Mouse (Mus musculus): Measurements from ENCODE around the gene Clca3a1.
"Not testable (repeated sequence)": the region's sequence is repeated elsewhere in the genome, so short reads cannot be mapped to it uniquely, and the experiment has no call there.

Clca3a1 gene

DNA sequence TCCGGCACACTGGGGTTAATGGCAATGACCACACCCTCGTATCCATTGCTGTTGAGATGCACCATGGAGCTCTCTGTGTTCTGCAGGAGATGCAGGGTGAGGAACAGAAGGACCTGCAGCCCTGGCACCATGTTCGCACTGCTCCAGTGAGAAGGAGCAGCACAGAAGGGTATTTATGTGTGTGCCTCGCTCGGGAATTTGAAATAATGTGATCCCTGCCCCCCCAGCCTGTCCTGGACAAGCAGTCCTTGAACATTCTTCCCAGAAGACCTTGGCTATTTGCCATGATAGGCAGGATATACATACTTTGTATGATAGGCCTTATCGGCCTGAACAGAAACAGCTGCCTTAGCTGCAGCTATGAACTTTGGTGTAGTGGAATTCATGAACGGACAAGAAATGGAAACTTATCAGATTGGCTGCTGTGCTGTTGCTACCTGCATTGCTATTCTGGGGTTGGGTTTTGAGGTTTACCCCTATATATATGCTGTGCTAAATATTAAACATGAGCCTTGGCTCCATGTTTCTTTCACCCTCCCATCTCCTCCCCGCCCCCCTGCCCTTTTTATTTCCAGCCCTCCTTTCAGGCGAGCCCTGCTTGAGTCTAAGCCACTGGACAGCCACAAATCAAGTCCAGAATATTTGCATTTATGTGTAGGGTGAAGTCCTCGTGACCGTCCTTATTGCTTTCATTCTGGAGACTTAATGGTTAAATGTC is at the start of gene Clca3a1:
Clca3a1 (minus strand) TSS at position 386 of the 718 bp plus-strand sequence.
- DNase-seq = peak; percentile 85

DNA sequence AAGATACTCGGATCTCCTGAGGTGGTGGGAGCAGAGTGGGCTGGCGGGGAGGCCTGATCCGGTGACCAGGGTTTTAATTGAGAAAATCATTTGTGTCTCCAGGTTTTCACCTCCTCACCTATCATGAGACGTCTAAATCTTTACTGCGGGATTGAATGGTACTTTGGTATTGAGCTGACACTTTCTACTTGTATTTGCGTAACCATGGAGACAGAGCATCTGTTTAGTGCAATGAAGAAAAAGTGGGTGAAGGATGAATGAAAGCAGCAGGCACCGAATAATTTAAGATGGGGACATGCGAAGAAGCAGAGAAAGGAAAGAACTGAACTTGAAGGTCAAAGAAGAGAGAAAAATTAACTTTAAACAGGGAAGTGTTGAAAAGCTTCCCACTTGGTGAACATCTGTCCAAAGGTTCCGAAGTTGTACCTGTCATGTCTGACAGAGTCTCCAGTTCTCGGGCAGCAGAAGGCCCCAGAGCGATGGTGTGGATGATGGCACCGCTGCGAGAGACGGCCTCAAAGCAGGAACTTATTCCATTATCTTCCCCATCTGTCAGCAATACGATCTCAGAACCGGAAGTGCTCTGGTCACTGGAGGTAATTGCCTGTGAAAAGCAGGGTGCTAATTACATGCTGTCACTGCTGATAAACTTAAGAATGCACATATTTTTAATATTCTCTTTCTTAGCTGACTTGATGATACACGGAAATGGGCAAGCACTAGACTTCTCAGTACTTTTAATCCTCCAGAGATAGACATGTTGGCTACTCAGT is 47.6 kb upstream of the Clca3a1 start:
- not testable (repeated sequence) for DNase-seq

DNA sequence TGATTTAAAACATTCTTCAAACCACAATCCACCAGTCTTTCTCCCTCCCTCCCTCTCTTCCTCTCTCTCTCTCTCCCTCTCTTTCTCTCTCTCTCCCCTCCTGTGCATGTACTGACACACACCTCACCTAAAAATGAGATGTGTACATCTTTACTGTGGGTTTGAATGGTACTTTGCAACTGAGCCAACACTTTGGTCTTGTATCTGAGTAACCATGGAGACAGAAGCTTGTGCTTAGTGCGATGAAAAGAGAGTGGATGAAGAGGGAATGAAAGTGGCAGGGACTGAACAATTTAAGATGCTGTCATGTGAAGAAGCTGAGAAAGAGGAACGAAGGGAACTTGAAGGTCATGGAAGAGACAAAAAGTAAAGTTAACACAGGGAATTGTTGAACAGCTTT is 45.8 kb upstream of the Clca3a1 start:
- DNase-seq = not testable (repeated sequence)

DNA sequence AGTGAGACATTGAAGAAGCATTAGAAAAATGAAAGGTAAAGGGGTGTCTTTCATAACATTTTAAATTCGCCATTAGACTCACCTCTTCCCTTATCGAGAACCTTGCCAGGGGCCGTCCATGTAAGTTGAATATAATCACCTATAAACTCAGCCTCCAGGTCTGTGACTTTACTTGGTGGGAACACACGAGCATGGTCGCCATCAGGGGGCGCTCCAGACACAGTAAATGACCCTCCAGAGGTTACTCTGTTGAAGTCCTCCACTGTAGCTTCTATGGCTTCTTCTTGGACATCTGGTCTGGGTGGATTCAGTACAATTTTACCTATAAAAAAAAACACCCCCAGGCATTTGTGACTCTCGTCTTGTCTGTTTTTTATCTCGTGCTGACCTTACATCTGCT is 41.1 kb upstream of the Clca3a1 start:
- DNase-seq = no peak

DNA sequence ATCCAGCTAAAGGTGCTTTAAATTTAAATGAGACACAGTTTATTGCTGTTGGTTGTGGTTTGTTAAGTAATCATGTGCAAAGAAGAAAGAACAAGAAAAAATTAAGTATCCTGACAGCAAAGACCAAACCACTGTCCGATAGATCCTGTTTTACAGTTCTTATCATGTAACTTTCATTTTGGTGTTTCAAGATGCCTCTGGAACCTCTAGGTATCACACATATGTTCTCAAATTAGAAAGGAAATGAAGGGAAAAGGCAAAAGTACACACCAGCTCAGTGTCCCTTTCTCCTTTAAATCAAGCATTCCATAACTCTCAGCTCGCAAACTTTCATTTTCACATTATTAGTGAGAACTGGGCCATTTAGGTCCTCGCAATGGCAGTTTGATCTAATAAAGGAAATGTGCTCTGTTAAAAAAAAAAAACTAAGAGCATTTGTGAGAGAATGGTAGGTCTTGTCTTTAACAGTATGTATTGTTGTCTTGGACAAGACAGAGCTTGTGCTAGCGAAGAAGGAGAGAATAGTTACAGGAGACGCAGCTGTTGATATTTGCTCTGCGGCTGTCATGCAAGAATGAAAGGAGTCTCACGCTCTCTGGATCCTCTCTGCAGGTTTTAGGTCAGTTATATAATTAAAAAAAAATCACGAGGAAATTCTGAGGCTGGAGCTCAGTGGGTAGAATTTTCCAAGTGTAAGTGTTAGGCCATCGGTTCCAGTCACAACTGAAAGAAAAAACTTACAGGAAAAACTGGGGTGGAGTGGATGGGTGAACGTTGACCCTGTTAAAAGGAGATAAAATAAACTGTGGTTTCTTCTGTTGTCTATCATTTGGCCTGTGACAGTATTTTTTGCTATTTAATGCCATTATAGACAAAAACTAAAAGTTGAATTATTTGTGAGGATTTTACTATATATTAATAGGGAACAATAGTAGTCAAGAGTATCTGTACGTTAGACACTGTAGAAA is 24.7 kb upstream of the Clca3a1 start:
- DNase-seq = peak; percentile 43

DNA sequence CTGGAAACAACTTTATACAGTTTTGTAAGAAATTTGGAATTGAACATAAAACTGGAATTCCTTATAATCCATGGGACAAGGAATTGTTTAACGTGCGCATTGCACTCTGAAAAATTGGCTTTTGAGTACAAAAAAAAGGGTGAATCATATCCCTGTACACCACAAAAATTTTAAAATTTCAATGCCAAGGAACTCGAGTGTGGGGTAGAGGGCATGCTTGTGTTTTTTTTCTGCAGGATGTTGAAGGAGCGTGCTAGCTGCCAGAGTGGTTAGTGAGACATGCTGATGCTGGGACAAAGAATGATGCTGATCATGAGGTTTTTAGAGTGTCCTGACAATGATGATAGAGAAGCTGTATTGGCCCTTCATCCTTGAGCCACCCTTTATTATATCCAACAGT is 4.4 kb upstream of the Clca3a1 start:
- DNase-seq = peak; percentile 5

DNA sequence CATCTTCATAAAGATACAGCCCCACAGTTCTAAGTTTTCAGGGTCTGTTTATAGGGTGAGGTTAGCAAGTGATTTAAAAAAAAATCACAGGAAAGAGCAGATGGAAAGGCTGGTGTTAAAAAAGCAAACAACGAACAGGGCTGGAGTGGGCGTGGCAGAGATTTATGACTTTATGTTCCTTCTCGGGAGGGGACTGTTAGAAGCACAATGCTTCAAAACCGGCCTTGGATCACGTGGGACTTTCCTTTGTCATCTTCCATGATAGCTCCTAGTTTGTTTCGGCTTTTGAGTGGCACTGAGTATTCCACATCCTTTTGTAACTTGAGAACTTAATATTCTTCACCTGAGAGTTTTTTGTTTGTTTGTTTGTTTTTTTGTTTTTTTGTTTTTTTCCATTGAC is 677 bp upstream of the Clca3a1 start:
- DNase-seq = no peak

DNA sequence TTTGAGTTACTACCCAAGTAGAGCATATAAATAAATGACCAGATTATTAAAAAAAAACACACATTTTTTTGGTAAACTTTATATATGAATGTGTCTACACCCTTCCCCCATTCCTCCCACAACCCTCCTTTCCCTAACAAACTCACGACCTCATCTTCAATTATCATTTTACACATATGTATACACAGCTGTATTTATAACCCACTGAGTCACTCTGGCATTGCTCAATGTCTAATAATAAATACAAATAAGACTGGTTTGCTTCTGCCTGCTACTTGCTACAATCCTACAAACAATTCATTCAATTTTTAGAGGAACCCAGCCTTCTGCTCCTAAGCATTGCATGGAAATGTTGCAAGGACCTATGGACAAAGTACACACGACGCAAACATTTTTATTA is 1.1 kb downstream of the Clca3a1 start:
- DNase-seq = no peak

DNA sequence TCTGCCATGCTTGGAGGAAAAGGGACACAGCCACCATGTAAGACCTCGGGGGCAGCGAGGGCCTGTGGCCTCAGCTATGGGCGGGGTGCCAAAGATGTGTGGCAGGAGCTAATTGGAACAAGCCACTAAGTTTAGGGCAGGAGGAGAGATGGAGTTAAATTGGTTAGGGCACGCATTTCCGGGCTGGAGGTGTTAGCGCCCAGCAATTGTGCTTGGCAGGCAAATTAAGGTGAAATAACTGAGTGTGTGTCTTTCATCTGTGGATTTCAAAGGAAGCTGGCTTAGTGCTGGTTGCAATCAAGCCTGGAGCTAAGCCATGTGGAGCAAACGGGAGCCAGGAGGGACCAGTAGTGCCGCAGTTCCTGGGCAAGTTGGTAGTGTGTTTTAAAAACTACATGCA is 4.7 kb downstream of the Clca3a1 start:
- not testable (repeated sequence) for DNase-seq

DNA sequence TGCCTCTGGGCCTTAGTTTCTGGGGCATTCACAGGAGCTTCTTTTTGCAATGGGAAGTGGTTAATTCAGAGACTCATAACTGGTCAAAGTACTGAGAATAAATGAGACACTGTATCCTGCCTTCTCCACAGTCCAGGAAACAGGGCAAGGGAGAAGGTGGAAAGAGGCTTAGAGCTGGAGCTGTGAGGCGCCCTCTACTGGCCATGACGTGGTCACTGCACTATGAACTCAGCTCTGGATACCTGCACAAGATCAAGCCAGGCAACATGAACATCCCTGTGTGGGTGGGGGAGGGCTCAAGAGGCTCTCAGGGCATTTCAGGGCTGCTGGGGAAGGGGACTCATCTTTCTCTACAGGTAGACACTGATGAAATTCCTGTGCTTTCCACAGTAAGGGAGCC is 7.7 kb downstream of the Clca3a1 start:
- DNase-seq = no peak

DNA sequence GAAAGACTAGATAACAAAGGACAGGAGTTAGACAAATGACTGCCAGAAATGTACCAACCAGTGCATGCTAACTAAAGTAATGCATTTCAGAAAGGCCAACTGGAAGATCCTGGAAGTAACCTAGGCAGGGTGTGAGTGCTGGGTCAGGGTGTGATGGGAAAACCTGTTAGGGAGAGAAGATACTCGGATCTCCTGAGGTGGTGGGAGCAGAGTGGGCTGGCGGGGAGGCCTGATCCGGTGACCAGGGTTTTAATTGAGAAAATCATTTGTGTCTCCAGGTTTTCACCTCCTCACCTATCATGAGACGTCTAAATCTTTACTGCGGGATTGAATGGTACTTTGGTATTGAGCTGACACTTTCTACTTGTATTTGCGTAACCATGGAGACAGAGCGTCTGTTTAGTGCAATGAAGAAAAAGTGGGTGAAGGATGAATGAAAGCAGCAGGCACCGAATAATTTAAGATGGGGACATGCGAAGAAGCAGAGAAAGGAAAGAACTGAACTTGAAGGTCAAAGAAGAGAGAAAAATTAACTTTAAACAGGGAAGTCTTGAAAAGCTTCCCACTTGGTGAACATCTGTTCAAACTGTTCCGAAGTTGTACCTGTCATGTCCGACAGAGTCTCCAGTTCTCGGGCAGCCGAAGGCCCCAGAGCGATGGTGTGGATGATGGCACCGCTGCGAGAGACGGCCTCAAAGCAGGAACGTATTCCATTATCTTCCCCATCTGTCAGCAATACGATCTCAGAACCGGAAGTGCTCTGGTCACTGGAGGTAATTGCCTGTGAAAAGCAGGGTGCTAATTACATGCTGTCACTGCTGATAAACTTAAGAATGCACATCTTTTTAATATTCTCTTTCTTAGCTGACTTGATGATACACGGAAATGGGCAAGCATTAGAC is 11.5 kb downstream of the Clca3a1 start:
- not testable (repeated sequence) for DNase-seq

DNA sequence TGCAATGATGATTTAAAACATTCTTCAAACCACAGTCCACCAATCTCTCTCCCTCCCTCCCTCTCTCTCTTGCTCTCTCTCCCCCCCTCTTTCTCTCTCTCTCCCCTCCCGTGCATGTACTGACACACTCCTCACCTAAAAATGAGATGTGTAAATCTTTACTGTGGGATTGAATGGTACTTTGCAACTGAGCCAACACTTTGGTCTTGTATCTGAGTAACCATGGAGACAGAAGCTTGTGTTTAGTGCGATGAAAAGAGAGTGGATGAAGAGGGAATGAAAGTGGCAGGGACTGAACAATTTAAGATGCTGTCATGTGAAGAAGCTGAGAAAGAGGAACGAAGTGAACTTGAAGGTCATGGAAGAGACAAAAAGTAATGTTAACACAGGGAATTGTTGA is 13.1 kb downstream of the Clca3a1 start:
- DNase-seq = not testable (repeated sequence)

DNA sequence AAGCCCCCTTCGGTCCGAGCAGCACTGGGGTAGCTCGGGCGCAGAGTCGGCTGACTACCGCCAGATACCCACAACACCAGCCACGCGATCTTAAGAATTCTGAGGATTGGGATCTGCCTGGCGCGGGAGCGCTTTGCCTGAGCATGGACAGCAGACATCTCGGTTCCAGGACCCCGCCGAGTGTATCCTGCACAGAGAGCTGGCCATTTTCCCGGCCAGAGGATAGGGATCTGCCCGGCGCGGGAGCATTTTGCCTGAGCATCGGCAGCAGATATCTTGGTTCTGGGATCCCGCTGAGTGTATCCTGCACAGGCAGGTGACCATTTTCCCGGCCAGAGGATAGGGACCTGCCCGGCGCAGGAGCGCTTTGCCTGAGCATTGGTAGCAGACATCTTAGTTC is 22.4 kb downstream of the Clca3a1 start:
- DNase-seq = not testable (repeated sequence)

DNA sequence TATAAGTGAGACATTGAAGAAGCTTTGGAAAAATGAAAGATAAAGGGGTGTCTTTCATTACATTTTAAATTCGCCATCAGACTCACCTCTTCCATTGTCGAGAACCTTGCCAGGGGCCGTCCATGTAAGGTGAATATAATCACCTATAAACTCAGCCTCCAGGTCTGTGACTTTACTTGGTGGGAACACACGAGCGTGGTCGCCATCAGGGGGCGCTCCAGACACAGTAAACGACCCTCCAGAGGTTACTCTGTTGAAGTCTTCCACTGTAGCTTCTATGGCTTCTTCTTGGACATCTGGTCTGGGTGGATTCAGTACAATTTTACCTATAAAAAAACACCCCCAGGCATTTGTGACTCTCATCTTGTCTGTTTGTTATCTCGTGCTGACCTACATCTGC is 23.9 kb downstream of the Clca3a1 start:
- DNase-seq = no peak

DNA sequence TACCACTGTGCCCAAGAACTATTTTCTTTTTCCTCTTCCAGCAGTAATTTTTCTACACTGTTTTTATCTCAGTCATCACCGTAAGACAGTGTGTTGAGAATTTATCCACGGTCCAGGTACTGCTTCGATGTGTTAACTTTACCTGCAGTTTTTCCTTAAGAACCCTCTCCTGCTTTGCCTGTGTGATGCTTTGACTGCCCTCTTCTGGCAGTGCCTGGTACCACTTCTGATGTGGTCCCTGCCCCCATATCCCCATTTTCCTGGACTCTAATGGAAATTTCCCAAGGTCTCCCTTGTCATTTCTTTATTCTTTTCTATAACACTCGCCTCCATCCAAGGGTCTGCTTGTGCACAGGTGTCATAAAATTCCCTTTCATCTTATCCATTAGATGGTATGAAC is 37.3 kb downstream of the Clca3a1 start:
- peak; percentile 96 for DNase-seq

DNA sequence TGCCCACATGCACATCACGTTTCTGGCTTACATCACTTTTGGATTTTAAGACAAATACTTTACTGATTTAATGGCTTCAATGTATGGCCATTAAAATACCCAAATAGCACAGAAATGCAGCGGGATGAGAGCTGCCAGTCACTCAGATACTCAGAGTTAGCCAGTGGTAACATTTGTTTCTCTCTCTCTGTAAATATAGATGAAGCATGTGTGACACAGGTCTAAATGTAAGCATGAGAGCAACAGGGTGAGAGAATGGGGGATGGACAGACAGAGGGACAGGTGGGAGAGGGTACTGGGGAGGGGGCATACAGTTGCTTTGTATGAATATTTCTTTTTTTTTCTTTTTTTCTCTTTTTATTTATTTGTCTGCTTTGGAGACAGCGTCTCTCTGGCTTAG is 38.2 kb downstream of the Clca3a1 start:
- peak; percentile 66 for DNase-seq

DNA sequence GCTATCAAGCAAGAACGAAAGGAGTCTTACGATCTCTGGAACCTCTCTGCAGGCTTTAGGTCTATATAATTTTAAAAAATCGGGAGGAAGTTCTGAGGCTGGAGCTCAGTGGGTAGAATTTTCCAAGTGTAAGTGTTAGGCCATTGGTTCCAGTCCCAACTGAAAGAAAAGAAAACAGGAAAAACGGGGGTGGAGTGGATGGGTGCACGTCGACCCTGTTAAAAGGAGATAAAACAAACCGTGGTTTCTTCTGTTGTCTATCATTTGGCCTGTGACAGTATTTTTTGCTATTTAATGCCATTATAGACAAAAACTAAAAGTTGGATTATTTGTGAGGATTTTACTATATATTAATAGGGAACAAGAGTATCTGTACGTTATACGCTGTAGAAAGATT is 38.9 kb downstream of the Clca3a1 start:
- DNase-seq = no peak

DNA sequence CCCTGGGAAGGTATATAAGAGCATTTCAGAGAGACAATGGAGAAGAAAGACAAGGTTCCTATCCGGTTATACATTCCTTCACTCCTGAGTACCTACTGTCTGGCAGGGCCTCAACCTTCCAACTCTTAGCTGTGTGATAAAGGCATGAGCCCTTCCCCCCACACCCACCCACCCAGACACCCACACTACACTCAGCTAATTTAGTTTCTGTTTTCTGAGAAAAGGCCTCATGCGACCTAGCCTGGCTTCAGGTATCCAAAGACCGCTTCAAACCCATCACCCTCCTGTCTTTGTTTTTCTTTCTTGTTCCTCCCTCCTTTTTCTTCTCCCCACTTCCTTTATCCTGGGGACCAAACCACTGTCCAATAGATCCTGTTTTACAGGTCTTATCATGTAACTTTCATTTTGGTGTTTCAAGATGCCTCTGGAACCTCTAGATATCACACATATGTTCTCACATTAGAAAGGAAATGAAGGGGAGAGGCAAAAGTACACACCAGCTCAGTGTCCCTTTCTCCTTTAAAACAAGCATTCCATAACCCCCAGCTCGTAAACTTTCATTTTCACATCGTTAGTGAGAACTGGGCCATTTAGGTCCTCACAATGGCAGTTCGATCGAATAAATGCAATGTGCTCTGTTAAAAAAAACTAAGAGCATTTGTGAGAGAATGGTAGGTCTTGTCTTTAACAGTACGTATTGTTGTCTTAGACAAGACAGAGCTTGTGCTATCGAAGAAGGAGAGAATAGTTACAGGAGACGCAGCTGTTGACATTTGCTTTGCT is 39.5 kb downstream of the Clca3a1 start:
- no peak for DNase-seq

DNA sequence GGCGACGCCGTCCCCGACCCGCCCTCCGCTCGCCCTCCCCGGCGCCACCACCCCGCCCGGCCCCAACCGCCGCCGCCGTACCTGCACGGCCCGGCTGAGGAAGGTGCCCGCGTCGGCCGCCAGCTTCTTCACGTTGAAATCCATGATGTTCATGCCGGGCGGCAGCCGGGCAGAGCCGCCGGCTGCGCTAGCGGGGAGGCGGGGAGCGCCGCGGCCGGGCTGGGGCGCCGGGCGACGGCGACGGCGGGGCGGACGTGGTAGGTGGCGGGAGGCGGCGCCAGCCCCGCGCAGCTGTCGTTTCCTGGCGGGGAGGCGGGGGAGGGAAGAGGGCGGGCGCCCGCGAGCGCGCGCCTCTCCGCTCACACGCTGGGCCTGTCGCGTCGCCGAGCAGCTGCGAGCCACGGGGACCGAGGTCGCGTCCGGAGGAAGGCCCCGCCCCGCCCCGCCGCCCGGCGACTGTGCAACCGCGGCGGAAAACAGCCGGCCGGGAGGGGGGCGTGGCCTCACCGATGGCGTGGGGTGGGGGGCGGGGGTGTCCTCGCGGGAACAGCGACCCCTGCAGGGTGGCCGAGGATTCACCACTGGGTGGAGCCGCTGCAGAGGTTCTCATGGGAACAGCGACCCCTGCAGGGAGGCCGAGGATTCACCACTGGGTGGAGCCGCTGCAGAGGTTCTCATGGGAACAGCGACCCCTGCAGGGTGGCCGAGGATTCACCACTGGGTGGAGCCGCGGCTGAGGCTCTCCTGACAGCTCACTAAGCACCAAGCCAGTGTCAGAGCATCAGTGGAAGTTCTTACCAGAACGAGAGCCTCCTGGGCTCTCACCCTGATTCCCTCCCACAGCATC is 40.7 kb downstream of the Clca3a1 start, which contains the start of gene Sh3glb1:
Sh3glb1 (minus strand) TSS at position 435 of the 847 bp plus-strand sequence.
- peak; percentile 99 for DNase-seq

All from heart, adult 11 months (tissue).